Mouse (Mus musculus) heart, embryonic 13.5 days (tissue): ENCODE measurements around the gene Zcrb1. TPM values are rescaled to one million over a fixed set of nuclear protein-coding genes. Genes with fewer than 3 reads are reported as not detected.
"Not testable (repeated sequence)": the region's sequence is repeated elsewhere in the genome, so short reads cannot be mapped to it uniquely, and the experiment has no call there.

Experiments used
- ATAC-seq: fragments of 200-750 bp; cut with Nextera tagmentation; 2 replicates; pipeline ENCODE4 v1.8.0; 2017; ENCODE audit warnings: moderate TSS enrichment; ENCODE audit not compliant: insufficient number of reproducible peaks, low FRiP score, low TSS enrichment; ENCODE audit errors: extremely low read depth
- H3K27ac ChIP-seq: fragments of 300-500 bp; sonication (generic); replicated peaks from 2 replicates; pipeline ENCODE4 v1.5.1; 2015; ENCODE audit warnings: moderate library complexity, mild to moderate bottlenecking, inconsistent platforms
- H3K27me3 ChIP-seq: fragments of 300-500 bp; sonication (generic); replicated peaks from 2 replicates; pipeline ENCODE4 v1.6.1; 2015; ENCODE audit warnings: mild to moderate bottlenecking, inconsistent platforms
- H3K36me3 ChIP-seq: fragments of 300-500 bp; sonication (generic); 2 replicates; pipeline ENCODE4 v1.6.1; 2015; ENCODE audit warnings: mild to moderate bottlenecking, inconsistent platforms
- H3K4me1 ChIP-seq: fragments of 300-500 bp; sonication (generic); 2 replicates; pipeline ENCODE4 v1.6.1; 2015; ENCODE audit warnings: inconsistent platforms
- H3K4me2 ChIP-seq: fragments of 300-500 bp; sonication (generic); 2 replicates; pipeline ENCODE4 v1.6.1; 2015; ENCODE audit warnings: inconsistent platforms, mild to moderate bottlenecking, moderate library complexity
- H3K4me3 ChIP-seq: fragments of 300-500 bp; sonication (generic); 2 replicates; pipeline ENCODE4 v1.5.1; 2015; ENCODE audit warnings: moderate library complexity, mild to moderate bottlenecking, inconsistent platforms
- H3K9ac ChIP-seq: fragments of 300-500 bp; sonication (generic); 2 replicates; pipeline ENCODE4 v1.6.1; 2015; ENCODE audit warnings: inconsistent platforms, mild to moderate bottlenecking, moderate library complexity
- H3K9me3 ChIP-seq: fragments of 300-500 bp; sonication (generic); 2 replicates; pipeline ENCODE4 v1.6.1; 2016; ENCODE audit warnings: inconsistent platforms
- WGBS: fragments of 180-500 bp; shearing (Covaris S2); methylation state at CpG from one replicate; pipeline ENCODE4 v1.1.7; 2015; ENCODE audit warnings: mixed read lengths; 5-methylcytosine and 5-hydroxymethylcytosine counted together
- polyA plus RNA-seq: library from polyadenylated mRNA; unstranded; fragments of >200 nt; fragmentation: Nextera tagmentation; extraction: Ambion mirVana; gene quantifications from 2 replicates; pipeline ENCODE4 v1.2.1, GENCODE M21; 2015

Zcrb1 gene
- polyA plus RNA-seq, 1 experiment from 2014 or later, result 112 TPM

- H3K9ac ChIP-seq, result no peak overlapping the region
- H3K36me3 ChIP-seq, result peaks cover 26% of the 10 kb centered on the region
- peaks cover 5% of the 10 kb centered on the region for H3K4me1 ChIP-seq
- H3K9me3 ChIP-seq, result no peaks in the 10 kb centered on the region
- no peaks in the 10 kb centered on the region for H3K27me3 ChIP-seq
- WGBS, result 91% methylated on average over 5 of the region's 5 CpGs
- H3K27ac ChIP-seq, result no peak overlapping the region
- no peak overlapping the region for H3K4me3 ChIP-seq
- H3K4me2 ChIP-seq, result no peak overlapping the region
- no peak for ATAC-seq
Measured at GRCm38 (mm10) chr15:93406492-93406891, 8.4 kb upstream of the Zcrb1 start.

GRCm38 (mm10) chr15:93405446-93405986, 7.4 kb upstream of the Zcrb1 start:
- no peak overlapping the region for H3K27ac ChIP-seq
- no peaks in the 10 kb centered on the region for H3K27me3 ChIP-seq
- no peak overlapping the region for H3K4me2 ChIP-seq
- H3K9me3 ChIP-seq, result no peaks in the 10 kb centered on the region
- H3K4me1 ChIP-seq, result peaks cover 8% of the 10 kb centered on the region
- 84% methylated on average over 7 of the region's 7 CpGs for WGBS
- no peak overlapping the region for H3K9ac ChIP-seq
- H3K36me3 ChIP-seq, result peaks cover 16% of the 10 kb centered on the region
- no peak for ATAC-seq
- no peak overlapping the region for H3K4me3 ChIP-seq

GRCm38 (mm10) chr15:93404849-93405248, 6.7 kb upstream of the Zcrb1 start:
- Histone ChIP-seq H3K4me3 (no peak overlapping the region), H3K27ac (no peak overlapping the region), H3K27me3 (no peaks in the 10 kb centered on the region), H3K9ac (no peak overlapping the region), H3K9me3 (no peaks in the 10 kb centered on the region), H3K4me2 (no peak overlapping the region), H3K36me3 (peaks cover 10% of the 10 kb centered on the region; the same call in 1 of the 2 replicates), H3K4me1 (peaks cover 10% of the 10 kb centered on the region)
- ATAC-seq, result no peak

GRCm38 (mm10) chr15:93402730-93403129, 4.6 kb upstream of the Zcrb1 start:
- Histone ChIP-seq H3K9ac (no peak overlapping the region), H3K4me1 (peaks cover 21% of the 10 kb centered on the region), H3K9me3 (no peaks in the 10 kb centered on the region), H3K4me2 (no peak overlapping the region), H3K36me3 (no peaks in the 10 kb centered on the region), H3K27me3 (no peaks in the 10 kb centered on the region), H3K27ac (no peak overlapping the region), H3K4me3 (no peak overlapping the region)
- 94% methylated on average over 2 of the region's 2 CpGs for WGBS
- no peak for ATAC-seq

GRCm38 (mm10) chr15:93401446-93401845, 3.3 kb upstream of the Zcrb1 start:
- Histone ChIP-seq H3K36me3 (no peaks in the 10 kb centered on the region), H3K27me3 (no peaks in the 10 kb centered on the region), H3K4me3 (no peak overlapping the region), H3K9me3 (no peaks in the 10 kb centered on the region), H3K4me1 (peaks cover 32% of the 10 kb centered on the region), H3K27ac (no peak overlapping the region), H3K4me2 (no peak overlapping the region), H3K9ac (no peak overlapping the region)
- WGBS, result 48% methylated on average over 4 of the region's 4 CpGs
- ATAC-seq, result no peak

GRCm38 (mm10) chr15:93398699-93399540, 786 bp upstream of the Zcrb1 start:
- peak overlapping the region; percentile 80 for H3K4me2 ChIP-seq
- H3K27me3 ChIP-seq, result no peaks in the 10 kb centered on the region
- H3K9me3 ChIP-seq, result no peaks in the 10 kb centered on the region
- peaks cover 37% of the 10 kb centered on the region for H3K4me1 ChIP-seq
- peak overlapping the region; percentile 97 for H3K9ac ChIP-seq
- no peak for ATAC-seq
- peaks cover 19% of the 10 kb centered on the region for H3K36me3 ChIP-seq
- peak overlapping the region; percentile 97 for H3K4me3 ChIP-seq
- 3% methylated on average over 36 of the region's 36 CpGs for WGBS
- peak overlapping the region; percentile 86 for H3K27ac ChIP-seq

GRCm38 (mm10) chr15:93397269-93397668, 865 bp downstream of the Zcrb1 start:
- WGBS, result 1% methylated on average over 11 of the region's 11 CpGs
- peak overlapping the region; percentile 80 for H3K4me2 ChIP-seq
- H3K27me3 ChIP-seq, result no peaks in the 10 kb centered on the region
- ATAC-seq, result no peak
- peak overlapping the region; percentile 97 for H3K9ac ChIP-seq
- peaks cover 37% of the 10 kb centered on the region for H3K4me1 ChIP-seq
- peak overlapping the region; percentile 97 for H3K4me3 ChIP-seq
- H3K9me3 ChIP-seq, result no peaks in the 10 kb centered on the region
- H3K27ac ChIP-seq, result no peak overlapping the region
- peaks cover 35% of the 10 kb centered on the region for H3K36me3 ChIP-seq

- H3K4me3 ChIP-seq, result no peak overlapping the region
- no peak for ATAC-seq
- no peak overlapping the region for H3K4me2 ChIP-seq
- H3K4me1 ChIP-seq, result no peaks in the 10 kb centered on the region
- peaks cover 25% of the 10 kb centered on the region for H3K36me3 ChIP-seq
- no peaks in the 10 kb centered on the region for H3K27me3 ChIP-seq
- 64% methylated on average over 5 of the region's 5 CpGs for WGBS
- H3K27ac ChIP-seq, result no peak overlapping the region
- H3K9me3 ChIP-seq, result 0 out of 2 replicates have a peak, but pooled peaks cover 3% of the 10 kb centered on the region
- H3K9ac ChIP-seq, result no peak overlapping the region
Measured at GRCm38 (mm10) chr15:93381337-93381736, 16.8 kb downstream of the Zcrb1 start.

- Histone ChIP-seq H3K9me3 (0 out of 2 replicates have a peak, but pooled peaks cover 3% of the 10 kb centered on the region), H3K4me3 (no peak overlapping the region), H3K36me3 (peaks cover 6% of the 10 kb centered on the region; the same call in 1 of the 2 replicates), H3K4me2 (no peak overlapping the region), H3K4me1 (0 out of 2 replicates have a peak, but pooled peaks cover under 1% of the 10 kb centered on the region), H3K27ac (no peak overlapping the region), H3K9ac (no peak overlapping the region), H3K27me3 (no peaks in the 10 kb centered on the region)
- no peak for ATAC-seq
- WGBS, result 56% methylated on average over 3 of the region's 3 CpGs
Measured at GRCm38 (mm10) chr15:93379177-93379576, 19.0 kb downstream of the Zcrb1 start.

- Histone ChIP-seq H3K4me3 (no peak overlapping the region), H3K9ac (no peak overlapping the region), H3K4me2 (no peak overlapping the region), H3K4me1 (0 out of 2 replicates have a peak, but pooled peaks cover 4% of the 10 kb centered on the region), H3K27ac (no peak overlapping the region), H3K27me3 (no peaks in the 10 kb centered on the region), H3K9me3 (no peaks in the 10 kb centered on the region), H3K36me3 (no peaks in the 10 kb centered on the region)
- ATAC-seq, result no peak
- WGBS, result 81% methylated on average over 5 of the region's 5 CpGs
Measured at GRCm38 (mm10) chr15:93375696-93376095, 22.4 kb downstream of the Zcrb1 start.

- H3K4me1 ChIP-seq, H3K27me3 ChIP-seq, H3K9me3 ChIP-seq, H3K36me3 ChIP-seq, H3K4me2 ChIP-seq, H3K4me3 ChIP-seq, H3K9ac ChIP-seq, ATAC-seq, H3K27ac ChIP-seq: not testable (repeated sequence)
Measured at GRCm38 (mm10) chr15:93372525-93373119, 25.5 kb downstream of the Zcrb1 start.
